Mouse (Mus musculus) left cerebral cortex, postnatal 36 days (tissue): Measurements from ENCODE around the gene Itga2b. TPM values are rescaled to one million over a fixed set of nuclear protein-coding genes. Genes with fewer than 3 reads are reported as not detected.

Experiments used
- DNase-seq, 2 experiments: peaks; one replicate each; pipeline ENCODE4 v3.0.0; 2021 to 2022; ENCODE audit warnings: low spot score in 2 of 2, mixed read lengths in 1 of 2
- intact Hi-C: fragments of 180-260 bp; cut with DNase I; formaldehyde crosslinking; loops from one replicate; pipeline ENCODE4 v1.15.1; 2025
- total RNA-seq, 2 experiments: library from RNA; stranded (reverse); gene quantifications; 2 replicates each; pipeline ENCODE4 v1.2.3; 2021

Itga2b gene
- total RNA-seq, 2 experiments from 2014 or later: 2.5 to 2.7 TPM

DNA sequence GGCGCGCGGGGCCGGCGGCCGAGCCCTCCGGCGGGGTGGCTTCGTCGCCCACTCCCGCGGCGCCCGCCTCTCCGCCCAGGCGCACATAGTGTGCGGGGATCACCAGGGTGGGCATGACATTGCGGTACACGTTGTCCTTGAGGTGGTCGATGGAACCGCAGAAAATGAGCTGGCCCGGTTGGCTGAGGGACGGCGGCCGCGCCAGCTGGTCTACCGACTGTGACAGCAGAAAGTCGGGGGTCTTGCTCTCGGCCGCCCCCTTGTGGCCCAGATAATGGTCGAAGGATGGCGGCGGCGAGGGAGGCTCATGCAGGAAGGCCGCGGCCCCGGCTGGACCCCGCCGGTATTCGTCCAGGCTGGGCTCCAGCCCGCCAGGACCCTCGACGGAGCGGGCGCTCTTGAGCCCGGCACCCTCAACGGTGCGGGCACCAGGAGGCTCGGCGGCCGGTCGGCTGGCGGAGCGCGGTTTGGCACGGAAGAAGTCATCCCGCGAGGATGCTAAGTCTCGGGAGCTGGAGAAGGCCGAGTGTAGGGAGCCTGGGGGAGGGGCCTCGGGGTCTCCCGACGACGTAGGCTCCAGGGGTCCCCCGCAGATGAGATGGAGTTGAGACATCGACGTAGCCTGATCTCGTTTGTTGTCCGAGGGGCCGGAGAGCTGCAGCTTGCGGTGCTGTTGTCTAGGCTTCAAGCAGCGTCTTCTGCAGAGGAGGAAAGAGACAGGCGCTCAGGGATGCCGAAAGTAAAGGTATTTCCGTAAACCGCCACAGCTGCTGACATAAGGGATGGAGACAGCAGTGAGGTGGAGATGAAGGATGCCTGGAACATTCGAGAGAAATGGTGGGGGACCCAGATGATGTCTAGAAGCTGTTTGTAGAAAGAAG is 31.5 kb downstream of the Itga2b start:
- peak; percentile 80 to 85 for DNase-seq
- intact Hi-C loops: loop anchor here (5.0 kb wide), 1 partner anchor 41 kb away; no protein-coding TSS in a partner anchor

DNA sequence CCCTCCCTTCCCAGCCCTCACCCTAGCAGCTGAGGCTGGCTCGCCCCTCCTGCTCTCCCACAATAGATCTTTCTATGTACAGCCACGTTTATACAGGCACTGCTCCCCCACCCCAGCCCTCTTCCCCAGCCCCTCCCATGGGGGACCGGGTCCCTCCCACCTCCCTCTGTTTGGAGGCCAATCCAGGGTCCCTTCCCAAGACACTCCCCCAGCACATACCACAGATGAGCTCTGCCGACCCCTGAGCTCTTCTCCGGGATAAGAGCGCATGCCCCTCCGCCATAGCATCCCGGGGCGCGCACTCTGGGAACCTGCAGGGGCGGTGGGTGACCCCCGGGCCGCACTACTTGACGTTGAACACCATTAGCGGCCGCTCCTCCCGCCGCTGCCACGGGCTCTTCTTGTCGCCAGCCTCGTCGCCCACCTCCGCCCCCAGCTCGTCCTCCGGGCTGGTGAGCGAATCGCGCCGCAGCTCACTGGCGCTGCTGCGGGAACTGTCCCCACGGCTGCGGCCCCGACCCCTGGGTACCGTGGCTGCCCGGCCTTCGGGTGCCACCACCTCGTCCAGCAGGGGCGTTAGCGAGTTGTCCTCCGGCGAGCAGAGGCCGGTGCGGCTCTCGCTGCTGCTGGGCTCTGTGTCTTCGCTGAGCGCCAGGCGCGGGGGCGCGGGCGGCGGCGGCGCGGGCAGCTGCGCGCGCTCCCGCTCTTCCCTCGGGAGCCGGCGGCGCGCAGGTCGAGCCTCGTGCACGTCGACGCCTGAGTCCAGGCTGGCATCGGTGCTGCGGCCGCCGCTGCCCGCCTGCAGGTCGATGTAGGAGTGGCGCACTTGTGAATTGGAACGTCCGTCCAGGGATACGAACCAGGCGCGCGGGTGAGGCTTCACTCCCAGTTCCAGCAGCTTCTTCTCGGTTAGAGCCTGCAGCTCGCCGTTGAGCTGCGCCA is 32.5 kb downstream of the Itga2b start:
- intact Hi-C loops: loop anchor here (5.0 kb wide), 1 partner anchor 40 kb away; no protein-coding TSS in a partner anchor
- DNase-seq: peak; percentile 74 to 88

DNA sequence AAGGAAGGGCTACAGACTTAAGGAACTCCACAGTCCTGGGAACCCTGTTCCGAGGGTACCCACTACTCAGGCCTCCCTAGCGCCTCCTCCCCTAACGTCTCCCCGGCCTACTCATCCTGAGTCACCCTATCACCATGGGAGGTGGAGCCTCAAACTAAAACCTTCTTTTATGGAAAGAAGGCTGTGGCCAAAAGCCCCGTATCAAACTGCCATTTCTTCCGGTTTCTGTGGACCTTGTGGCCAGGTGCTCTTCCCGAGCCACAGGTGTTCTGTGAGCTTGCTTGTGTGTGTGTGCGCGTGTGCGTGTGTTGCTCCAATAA is 33.5 kb downstream of the Itga2b start:
- DNase-seq: no peak
- intact Hi-C loops: loop anchor here (5.0 kb wide), 1 partner anchor 39 kb away; no protein-coding TSS in a partner anchor

DNA sequence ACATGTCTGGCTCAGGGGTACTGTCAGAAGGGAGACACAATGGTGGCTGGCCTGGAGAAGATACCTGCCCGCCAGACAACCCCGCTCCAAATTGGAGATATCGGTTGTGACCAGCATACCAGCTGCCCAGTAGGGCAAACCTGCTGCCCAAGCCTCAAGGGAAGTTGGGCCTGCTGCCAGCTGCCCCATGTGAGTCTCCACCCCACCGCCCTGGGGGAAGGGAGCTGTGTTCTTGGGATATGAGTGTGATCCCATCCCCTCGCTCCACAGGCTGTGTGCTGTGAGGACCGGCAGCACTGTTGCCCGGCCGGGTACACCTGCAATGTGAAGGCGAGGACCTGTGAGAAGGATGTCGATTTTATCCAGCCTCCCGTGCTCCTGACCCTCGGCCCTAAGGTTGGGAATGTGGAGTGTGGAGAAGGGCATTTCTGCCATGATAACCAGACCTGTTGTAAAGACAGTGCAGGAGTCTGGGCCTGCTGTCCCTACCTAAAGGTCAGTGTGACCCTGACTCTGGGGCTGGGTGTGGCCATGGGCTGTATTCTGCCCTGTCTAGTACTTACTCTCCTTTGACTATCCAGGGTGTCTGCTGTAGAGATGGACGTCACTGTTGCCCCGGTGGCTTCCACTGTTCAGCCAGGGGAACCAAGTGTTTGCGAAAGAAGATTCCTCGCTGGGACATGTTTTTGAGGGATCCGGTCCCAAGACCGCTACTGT is 34.0 kb downstream of the Itga2b start:
- DNase-seq: no peak
- intact Hi-C loops: loop anchor here (5.0 kb wide), 1 partner anchor 39 kb away; no protein-coding TSS in a partner anchor

DNA sequence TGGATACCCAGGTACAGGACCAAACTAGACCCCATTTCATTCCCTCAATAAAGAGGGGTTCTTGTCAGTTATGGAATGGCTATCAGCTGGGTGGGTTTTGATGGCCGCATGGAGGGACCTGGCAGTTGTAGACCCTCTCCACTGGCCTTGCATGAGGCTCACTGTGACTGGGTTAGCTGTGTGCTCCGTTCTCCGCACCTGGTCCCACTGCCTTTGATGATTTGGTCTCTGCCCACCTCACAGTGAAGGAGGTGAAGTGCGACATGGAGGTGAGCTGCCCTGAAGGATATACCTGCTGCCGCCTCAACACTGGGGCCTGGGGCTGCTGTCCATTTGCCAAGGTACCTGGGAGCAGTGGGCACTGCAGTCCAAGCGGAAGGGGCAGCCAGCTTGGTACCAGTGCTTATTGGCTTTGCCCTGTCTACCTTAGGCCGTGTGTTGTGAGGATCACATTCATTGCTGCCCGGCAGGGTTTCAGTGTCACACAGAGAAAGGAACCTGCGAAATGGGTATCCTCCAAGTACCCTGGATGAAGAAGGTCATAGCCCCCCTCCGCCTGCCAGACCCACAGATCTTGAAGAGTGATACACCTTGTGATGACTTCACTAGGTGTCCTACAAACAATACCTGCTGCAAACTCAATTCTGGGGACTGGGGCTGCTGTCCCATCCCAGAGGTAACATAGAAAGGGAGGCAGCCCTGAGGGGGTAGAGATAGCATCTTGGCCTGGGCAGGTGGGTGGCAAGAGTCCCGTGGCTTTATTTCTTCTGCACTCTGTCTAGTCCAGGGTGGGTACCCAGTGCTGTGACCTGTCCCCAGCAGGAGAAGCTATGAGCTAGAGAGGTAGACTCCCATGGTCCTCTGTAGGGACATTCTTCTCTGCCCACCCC is 34.9 kb downstream of the Itga2b start:
- intact Hi-C loops: loop anchor here (5.0 kb wide), 2 partner anchors 38 to 233 kb away; no protein-coding TSS in a partner anchor

DNA sequence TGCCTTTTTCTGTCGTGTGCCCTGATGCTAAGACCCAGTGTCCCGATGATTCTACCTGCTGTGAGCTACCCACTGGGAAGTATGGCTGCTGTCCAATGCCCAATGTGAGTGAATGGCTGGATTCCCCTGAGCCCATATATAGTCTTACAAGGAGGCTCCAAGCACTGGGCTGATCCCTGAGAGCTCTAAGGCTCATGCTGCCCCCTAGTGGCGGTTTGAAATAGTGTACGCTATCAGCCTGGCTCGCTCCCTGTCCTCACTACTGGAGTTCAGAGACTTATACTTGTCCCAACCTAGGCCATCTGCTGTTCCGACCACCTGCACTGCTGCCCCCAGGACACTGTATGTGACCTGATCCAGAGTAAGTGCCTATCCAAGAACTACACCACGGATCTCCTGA is 35.5 kb downstream of the Itga2b start:
- intact Hi-C loops: loop anchor here (5.0 kb wide), 1 partner anchor 232 kb away; no protein-coding TSS in a partner anchor
- DNase-seq: peak; percentile 83 to 88

More for the DNA sequence above, 34.9 kb downstream of the Itga2b start:
- DNase-seq: no peak

DNA sequence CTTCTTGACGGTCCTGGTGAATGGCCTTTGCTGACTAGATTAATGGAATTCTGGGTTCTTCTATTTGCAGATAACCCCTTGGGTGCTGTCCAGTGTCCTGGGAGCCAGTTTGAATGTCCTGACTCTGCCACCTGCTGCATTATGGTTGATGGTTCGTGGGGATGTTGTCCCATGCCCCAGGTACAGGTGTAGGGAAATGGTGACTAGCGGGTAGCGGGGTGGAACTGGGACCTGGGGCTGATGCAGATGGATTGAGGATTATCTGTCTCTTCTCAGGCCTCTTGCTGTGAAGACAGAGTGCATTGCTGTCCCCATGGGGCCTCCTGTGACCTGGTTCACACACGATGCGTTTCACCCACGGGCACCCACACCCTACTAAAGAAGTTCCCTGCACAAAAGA is 36.1 kb downstream of the Itga2b start:
- DNase-seq: peak in 1 of 2 experiments; percentile 3
- intact Hi-C loops: loop anchor here (5.0 kb wide), 1 partner anchor 232 kb away; no protein-coding TSS in a partner anchor

DNA sequence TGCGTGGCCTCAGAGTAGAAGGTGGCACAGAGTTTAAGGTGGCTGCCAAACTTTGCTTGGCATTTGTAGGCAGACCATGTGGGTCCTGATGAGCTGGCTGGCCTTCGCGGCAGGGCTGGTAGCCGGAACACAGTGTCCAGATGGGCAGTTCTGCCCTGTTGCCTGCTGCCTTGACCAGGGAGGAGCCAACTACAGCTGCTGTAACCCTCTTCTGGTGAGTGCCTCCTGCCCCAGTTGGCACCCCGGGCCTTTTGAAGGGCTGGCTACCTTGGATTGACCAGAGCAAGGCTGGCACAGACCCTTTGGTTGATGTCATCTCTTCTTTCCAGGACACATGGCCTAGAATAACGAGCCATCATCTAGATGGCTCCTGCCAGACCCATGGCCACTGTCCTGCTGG is 37.0 kb downstream of the Itga2b start:
- intact Hi-C loops: loop anchor here (5.0 kb wide), 1 partner anchor 231 kb away; no protein-coding TSS in a partner anchor
- DNase-seq: peak in 1 of 2 experiments; percentile 25

DNA sequence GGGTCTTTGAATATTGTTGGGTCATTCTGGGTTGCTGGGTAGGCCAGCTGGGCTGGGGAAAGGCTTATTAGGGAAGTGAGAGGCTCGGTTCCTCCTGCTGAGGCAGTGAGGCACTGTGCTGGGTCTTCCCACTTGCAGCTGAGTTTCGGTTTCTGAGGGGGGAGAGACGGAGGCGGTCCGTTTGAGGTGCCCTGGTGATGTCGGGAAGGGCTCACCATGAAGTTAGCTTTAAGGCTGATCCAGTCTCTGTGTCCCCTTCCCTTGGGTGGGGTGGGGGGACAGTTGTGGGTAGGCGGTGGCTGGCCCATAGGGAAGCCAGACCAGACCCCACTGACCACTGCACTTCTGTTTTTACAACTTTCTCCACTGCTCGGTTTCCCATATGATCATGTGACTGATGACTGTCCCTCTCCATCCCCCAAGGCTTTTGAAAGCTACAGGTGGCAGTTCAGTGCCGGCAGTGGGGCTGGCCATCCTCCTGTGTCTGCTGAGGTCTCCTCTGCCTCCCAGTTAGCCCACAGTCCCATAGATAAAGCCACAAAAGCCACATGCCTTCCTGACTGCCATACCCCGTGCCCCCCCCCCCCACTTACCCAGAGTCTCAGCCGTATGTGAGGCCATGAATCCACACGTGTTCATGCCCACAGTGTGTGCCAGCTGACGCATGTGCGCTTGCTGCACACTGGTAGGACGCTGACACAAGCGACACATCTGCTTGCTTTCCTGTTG is 37.6 kb downstream of the Itga2b start:
- intact Hi-C loops: loop anchor here (5.0 kb wide), 1 partner anchor 230 kb away; no protein-coding TSS in a partner anchor
- DNase-seq: no peak

DNA sequence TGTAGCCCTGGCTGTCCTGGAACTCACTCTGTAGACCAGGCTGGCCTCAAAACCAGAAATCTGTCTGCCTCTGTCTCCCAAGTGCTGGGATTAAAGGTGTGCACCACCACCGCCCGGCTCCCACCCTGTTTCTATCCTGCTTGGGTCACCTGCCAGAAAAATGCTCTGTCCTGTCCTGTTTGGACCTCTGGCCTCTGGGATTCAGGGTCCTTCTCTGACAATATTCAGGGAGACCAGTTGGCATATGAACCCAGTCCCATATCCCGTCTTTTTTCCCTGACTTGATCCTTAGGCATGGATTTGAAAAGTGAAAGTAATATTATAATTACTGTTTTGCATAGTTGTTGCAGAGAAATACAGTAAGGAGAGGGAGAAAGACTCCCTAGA is 38.2 kb downstream of the Itga2b start:
- intact Hi-C loops: loop anchor here (2.0 to 5.0 kb wide), 2 partner anchors 123 to 229 kb away; no protein-coding TSS in a partner anchor
- DNase-seq: no peak

DNA sequence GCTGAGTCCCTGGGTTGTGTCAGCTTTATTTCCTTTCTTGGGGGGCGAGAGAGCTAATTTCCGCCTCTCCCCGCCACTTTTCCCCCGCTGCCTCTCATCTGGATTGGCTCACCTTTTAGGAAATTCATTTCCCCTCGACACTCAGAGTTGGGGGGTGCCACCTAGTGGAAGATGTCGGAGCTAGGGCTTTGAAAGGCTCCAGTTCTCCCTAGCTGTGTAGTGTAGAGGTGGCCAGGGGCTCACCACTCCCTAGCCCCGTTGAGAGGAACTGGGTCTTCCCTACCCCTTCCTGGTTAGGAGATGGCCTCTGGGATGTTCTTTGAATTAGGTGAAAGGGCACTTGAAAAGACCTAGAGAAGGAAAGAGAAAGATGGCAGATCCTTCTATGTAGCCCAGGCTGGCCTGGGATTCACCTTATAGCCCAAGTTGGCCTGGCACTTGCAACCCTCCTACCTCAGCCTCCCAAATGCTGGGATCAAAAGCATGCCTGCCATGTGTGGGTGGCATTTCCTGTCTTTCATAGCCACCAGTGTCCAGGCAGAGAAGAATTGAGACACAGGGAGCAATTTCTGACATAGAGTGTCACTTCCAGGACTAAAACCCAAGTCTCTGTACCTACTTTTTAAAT is 38.8 kb downstream of the Itga2b start:
- intact Hi-C loops: loop anchor here (2.0 to 5.0 kb wide), 2 partner anchors 122 to 229 kb away; no protein-coding TSS in a partner anchor

DNA sequence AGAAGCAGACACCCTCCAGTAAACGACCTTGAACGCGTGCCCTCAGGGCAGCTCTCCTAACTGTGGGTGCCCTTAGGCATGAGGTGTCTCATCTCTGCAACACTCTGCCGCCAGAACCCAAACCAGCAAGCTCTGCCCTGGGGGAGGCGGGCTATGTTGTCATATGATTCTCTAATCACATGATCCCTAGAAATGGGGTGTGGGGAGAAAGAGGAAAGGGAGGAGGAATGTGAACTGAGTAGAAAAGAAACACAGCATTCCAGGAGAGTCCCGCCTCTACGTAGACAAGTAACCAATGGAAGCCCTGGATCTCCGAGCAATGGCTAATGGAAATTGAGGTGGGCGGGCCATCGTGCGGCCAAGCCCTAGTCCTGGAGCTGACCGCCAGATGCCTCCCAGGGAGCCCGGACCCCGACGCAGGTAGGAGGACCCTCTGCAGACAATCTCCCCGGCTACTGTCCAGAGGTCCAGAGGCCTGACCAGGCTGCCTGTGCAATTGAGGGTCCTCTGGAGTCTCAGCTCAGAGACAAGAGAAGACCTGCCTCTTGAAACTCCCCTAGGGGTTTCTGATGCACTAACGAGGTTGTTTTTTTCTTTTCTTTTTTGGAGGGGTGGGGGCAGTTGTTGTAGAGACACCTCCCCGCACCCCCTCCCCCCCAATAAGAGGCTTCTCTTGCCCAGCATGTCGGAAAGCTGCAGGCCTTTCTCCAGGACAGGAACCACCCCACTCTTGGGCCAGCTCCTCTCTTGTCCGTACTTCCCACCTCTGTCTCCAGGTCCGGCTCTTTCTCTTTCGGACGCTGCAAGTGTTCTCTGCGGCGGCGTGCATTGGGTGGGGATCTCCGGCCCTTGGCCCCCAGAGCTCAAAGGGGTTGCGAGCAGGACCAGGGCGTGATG is 39.6 kb downstream of the Itga2b start, which contains the start of gene Grn:
TSS of gene Grn (plus strand) at position 195 of the 897 bp plus-strand sequence.
- intact Hi-C loops: loop anchor here (2.0 to 5.0 kb wide), 2 partner anchors 122 to 228 kb away; no protein-coding TSS in a partner anchor
- DNase-seq: peak; percentile 85 to 88

More for the DNA sequence above, 38.8 kb downstream of the Itga2b start:
- DNase-seq: peak in 1 of 2 experiments; percentile 77

DNA sequence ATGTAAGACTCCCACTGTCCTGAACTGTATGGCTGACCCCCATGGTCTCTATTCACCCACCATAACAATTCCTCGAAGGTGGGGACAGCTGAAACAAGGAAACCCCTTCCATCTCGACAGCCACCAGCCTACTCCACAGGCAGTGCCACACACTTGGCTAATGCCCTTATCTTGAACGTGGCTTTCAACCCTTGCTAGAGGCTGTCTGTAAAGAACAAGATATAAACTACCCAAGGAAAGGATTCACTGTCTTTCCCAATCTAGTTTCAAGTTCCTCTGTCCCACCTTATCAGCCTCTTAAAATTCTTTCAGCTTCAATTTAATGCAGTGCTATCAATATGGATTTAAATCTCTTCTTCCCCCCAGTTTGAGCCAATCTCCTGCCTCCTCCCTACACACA is 40.4 kb downstream of the Itga2b start:
- intact Hi-C loops: no loop called here
- DNase-seq: no peak

DNA sequence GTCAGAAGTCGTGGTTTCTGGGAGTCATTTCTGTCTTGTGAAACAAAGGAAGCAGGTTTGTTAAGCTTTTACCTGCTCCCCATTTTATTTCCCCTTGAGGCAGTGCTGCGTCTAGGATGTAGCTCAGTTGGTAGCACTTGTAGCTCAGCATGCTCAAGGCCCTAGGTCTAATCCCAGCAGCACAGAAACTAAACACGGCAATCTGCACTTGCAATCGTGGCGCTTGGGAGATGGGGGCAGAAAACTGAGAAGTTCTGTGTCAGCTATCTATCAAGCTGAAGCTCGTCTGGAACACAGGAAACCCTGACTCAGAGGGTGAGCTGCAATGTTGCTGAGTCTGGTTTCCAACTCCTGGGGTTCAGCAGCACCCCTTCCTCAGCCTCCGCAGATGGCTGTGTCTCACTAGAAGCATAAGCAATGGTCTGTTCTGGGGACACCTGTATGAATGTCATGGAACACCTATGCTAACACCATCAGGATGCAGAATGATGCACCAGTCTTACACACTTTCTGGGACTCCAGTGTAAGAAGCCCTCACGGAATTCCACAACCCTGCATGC is 40.9 kb downstream of the Itga2b start:
- intact Hi-C loops: no loop called here
- no peak for DNase-seq

DNA sequence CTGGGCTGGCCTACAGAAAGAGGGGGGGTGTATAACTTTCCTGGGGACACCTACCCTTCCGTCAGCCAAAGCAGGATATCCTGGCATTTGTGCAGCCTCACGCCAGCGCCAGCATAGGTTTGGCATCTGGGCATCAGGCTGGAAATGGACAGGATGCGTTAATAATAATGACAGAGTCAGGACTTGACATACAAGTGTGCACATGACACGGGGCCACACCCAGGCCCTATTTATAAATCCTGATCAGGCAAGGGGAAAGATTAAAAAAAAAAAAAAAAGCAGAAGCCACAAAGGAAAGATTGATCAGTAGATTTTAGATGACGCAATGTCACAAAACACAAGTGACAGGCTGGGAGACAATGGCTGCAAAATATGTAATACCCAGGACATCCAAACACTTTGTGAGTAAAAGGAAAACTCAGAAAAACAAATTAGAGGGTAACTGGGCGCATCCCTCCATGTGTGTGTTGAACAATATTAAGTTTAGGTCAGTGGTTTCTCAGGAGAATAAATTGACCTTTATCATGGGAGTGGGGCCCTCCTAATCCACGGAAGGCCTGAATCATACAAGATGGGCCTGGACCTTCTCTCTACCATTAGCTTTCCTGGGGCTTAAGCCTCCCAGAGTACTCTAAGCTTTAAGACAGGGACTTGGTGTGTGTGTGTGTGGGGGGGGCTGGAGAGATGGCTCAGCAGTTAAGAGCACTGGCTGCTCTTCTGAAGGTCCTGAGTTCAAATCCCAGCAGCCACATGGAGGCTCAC is 44.2 kb downstream of the Itga2b start:
- intact Hi-C loops: no loop called here

More for the DNA sequence above, 44.2 kb downstream of the Itga2b start:
- no peak for DNase-seq
